Mouse (Mus musculus): ENCODE measurements around the gene Vpreb2.

GRCm38 (mm10) chr16:17999668-18000067 is 19.4 kb downstream of the Vpreb2 start:
- no peak for TF ChIP-seq CTCF (conservative IDR thresholded peaks at IDR 0.05; ENCODE audit: insufficient read depth, insufficient read length, low read depth, low read length)
- no peak for TF ChIP-seq POLR2A (IDR thresholded peaks at IDR 0.05; ENCODE audit: low read depth, low read length)

Data from kidney, adult 2 months (tissue).